Mouse (Mus musculus) MEL (cell line): Measurements from ENCODE around the gene Col23a1. TPM values are rescaled to one million over a fixed set of nuclear protein-coding genes. Genes with fewer than 3 reads are reported as not detected.

Experiments
- DNase-seq: peaks from one replicate; pipeline ENCODE4 v3.0.0; 2011; ENCODE audit warnings: low read depth, low spot score
- H3K27ac ChIP-seq: 2 replicates; pipeline ENCODE4 v1.5.1; 2012; ENCODE audit warnings: low read depth, mild to moderate bottlenecking, control low read depth, low read length, moderate library complexity; ENCODE audit not compliant: control insufficient read depth
- H3K27me3 ChIP-seq, 2 experiments: fragments of 150-350 bp in 1 of 2; sonication (generic) in 1 of 2; 2 replicates each; pipeline ENCODE4 v1.6.1; 2012; ENCODE audit warnings: low read length in 2 of 2, mild to moderate bottlenecking in 2 of 2, improper control_type of control experiment in 1 of 2, moderate library complexity in 1 of 2; ENCODE audit not compliant: insufficient read depth in 2 of 2, control insufficient read depth in 1 of 2
- H3K36me3 ChIP-seq, 2 experiments: 2 replicates each; pipeline ENCODE4 v1.6.1; 2012 to 2014; ENCODE audit warnings: low read length in 2 of 2, improper control_type of control experiment in 1 of 2, inconsistent platforms in 1 of 2, mild to moderate bottlenecking in 1 of 2; ENCODE audit not compliant: insufficient read depth in 2 of 2, control insufficient read depth in 1 of 2
- H3K4me1 ChIP-seq, 2 experiments: fragments of 150-350 bp in 1 of 2; sonication (generic) in 1 of 2; 2 replicates each; pipeline ENCODE4 v1.6.1; 2012; ENCODE audit warnings: low read length in 2 of 2, improper control_type of control experiment in 1 of 2, mild to moderate bottlenecking in 1 of 2; ENCODE audit not compliant: insufficient read depth in 2 of 2, control insufficient read depth in 1 of 2
- H3K4me3 ChIP-seq, 2 experiments: fragments of 150-350 bp in 1 of 2; sonication (generic) in 1 of 2; 2 replicates each; pipeline ENCODE4 v1.5.1; 2012; ENCODE audit warnings: low read depth in 2 of 2, low read length in 2 of 2, mild to moderate bottlenecking in 2 of 2, moderate library complexity in 2 of 2, control low read depth in 1 of 2, improper control_type of control experiment in 1 of 2; ENCODE audit not compliant: control insufficient read depth in 1 of 2, insufficient read depth in 1 of 2
- H3K79me2 ChIP-seq: 2 replicates; pipeline ENCODE4 v1.6.1; 2012; ENCODE audit warnings: mild to moderate bottlenecking, low read length, moderate library complexity; ENCODE audit not compliant: control insufficient read depth, poor library complexity, insufficient read depth
- H3K9ac ChIP-seq: 2 replicates; pipeline ENCODE4 v1.6.1; 2012; ENCODE audit warnings: low read depth, mild to moderate bottlenecking, control low read depth, low read length, moderate library complexity; ENCODE audit not compliant: control insufficient read depth, poor library complexity, severe bottlenecking
- H3K9me3 ChIP-seq: fragments of 150-350 bp; sonication (generic); replicated peaks from 2 replicates; pipeline ENCODE4 v1.6.1; 2012; ENCODE audit warnings: mild to moderate bottlenecking, low read length, improper control_type of control experiment, moderate library complexity; ENCODE audit not compliant: insufficient read depth
- BHLHE40 ChIP-seq: IDR thresholded peaks from 2 replicates; pipeline ENCODE4 v1.6.1; 2012; ENCODE audit warnings: low read depth, mild to moderate bottlenecking, inconsistent platforms, low read length, improper control_type of control experiment, borderline replicate concordance
- ETS1 ChIP-seq: IDR thresholded peaks from 2 replicates; pipeline ENCODE4 v1.6.1; 2012; ENCODE audit warnings: low read depth, mild to moderate bottlenecking, inconsistent platforms, low read length, improper control_type of control experiment, moderate library complexity
- MAZ ChIP-seq: IDR thresholded peaks from 2 replicates; pipeline ENCODE4 v1.6.1; 2012; ENCODE audit warnings: low read depth, mild to moderate bottlenecking, inconsistent platforms, low read length, improper control_type of control experiment
- NRF1 ChIP-seq: IDR thresholded peaks from 2 replicates; pipeline ENCODE4 v1.6.1; 2014; ENCODE audit warnings: low read depth, mild to moderate bottlenecking, inconsistent platforms, low read length, improper control_type of control experiment, moderate library complexity; ENCODE audit not compliant: poor library complexity, insufficient read depth, severe bottlenecking
- POLR2A ChIP-seq, 2 experiments: IDR thresholded peaks; 2 replicates each; pipeline ENCODE4 v1.6.1; 2011 to 2012; ENCODE audit warnings: low read length in 2 of 2, mild to moderate bottlenecking in 2 of 2, control low read depth in 1 of 2, improper control_type of control experiment in 1 of 2, low read depth in 1 of 2, moderate library complexity in 1 of 2; ENCODE audit not compliant: control insufficient read depth in 1 of 2, insufficient read depth in 1 of 2, poor library complexity in 1 of 2
- SIN3A ChIP-seq: IDR thresholded peaks from 2 replicates; pipeline ENCODE4 v1.6.1; 2012; ENCODE audit warnings: low read length, improper control_type of control experiment, inconsistent platforms
- SMC3 ChIP-seq: IDR thresholded peaks from 2 replicates; pipeline ENCODE4 v1.6.1; 2011; ENCODE audit warnings: low read depth, low read length, improper control_type of control experiment
- USF2 ChIP-seq, 2 experiments: IDR thresholded peaks; 2 replicates each; pipeline ENCODE4 v1.6.1; 2011 to 2012; ENCODE audit warnings: improper control_type of control experiment in 2 of 2, low read length in 2 of 2, borderline replicate concordance in 1 of 2, inconsistent platforms in 1 of 2, low read depth in 1 of 2, mild to moderate bottlenecking in 1 of 2; ENCODE audit not compliant: insufficient read depth in 1 of 2
- ZC3H11A ChIP-seq: IDR thresholded peaks from 2 replicates; pipeline ENCODE4 v1.6.1; 2012; ENCODE audit warnings: low read depth, mild to moderate bottlenecking, inconsistent platforms, low read length, improper control_type of control experiment
- ZMIZ1 ChIP-seq: IDR thresholded peaks from 2 replicates; pipeline ENCODE4 v1.6.1; 2012; ENCODE audit warnings: low read depth, mild to moderate bottlenecking, inconsistent platforms, low read length, improper control_type of control experiment, moderate library complexity
- polyA plus RNA-seq, 2 experiments: library from polyadenylated mRNA; stranded (reverse) in 1 of 2; unstranded in 1 of 2; fragments of >175 nt in 1 of 2; fragments of >200 nt in 1 of 2; gene quantifications; 2 replicates each; pipeline versions ENCODE4 v1.2.1 to v1.2.4; 2012; ENCODE audit warnings: low replicate concordance in 2 of 2, low read depth in 1 of 2; ENCODE audit not compliant: insufficient read length in 2 of 2, insufficient read depth in 1 of 2, missing spikeins in 1 of 2
- total RNA-seq: library from RNA; depleted of rRNA; stranded (reverse); fragments of 300-350 nt; gene quantifications from 2 replicates; pipeline ENCODE4 v1.2.3, GENCODE M21; 2012

The Col23a1 gene
- total and polyA plus RNA-seq, 3 experiments = under 0.01 to 0.03 TPM; not detected in 1

DNA sequence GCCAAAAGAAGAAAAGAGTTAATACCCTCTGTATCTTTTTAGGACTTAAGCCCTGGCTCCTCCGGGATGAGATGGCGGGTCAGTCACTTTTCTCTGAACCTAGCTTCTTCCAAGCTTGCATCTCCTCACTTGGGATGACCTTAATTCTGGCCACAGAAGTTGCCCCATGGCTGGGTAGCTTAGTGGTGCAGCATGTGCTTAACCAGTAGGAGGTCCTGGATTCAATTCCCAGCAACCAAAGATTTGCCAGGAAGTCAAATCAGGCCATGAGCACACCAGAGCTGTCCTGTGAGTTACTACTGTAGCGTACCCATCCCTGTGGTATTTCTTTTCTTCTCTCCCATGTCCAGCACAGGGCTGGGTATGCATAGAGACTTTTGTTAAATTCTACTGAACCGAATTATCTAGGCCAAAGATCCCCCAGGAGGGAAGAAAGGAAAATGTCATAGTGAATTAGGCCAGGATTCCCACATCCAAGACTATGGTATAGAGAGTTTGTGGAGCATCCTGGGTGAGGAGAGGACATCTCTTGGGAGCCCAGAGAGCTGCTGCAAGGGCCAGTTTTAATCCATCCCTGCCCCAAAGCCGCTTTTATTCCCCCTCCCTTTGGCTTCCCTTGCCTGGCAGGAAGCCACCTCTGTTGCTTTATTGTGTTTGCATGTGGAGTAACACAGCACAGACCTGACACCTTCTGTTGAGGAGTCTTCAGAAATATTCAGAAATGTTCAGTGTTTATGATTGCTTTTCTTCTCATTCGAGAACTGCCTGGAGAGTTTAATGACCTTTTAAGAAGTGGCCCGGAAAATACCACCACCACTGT lies 26.5 kb downstream of the Col23a1 start:
- Histone ChIP-seq H3K79me2 (no peaks in the 10 kb centered on the region), H3K4me3 (no peak overlapping the region), H3K27ac (no peak overlapping the region)
- no peak for DNase-seq
- no peak for TF ChIP-seq POLR2A (IDR thresholded peaks at IDR 0.05; ENCODE audit: control insufficient read depth in 1 of 2, insufficient read depth in 1 of 2, low read depth in 1 of 2, low read length in 2 of 2, poor library complexity in 1 of 2)
- no peak for TF ChIP-seq USF2 (IDR thresholded peaks at IDR 0.05; ENCODE audit: borderline replicate concordance in 1 of 2, insufficient read depth in 1 of 2, low read depth in 1 of 2, low read length in 2 of 2)
- no peak for TF ChIP-seq ZC3H11A
- no peak for TF ChIP-seq ZMIZ1
- TF ChIP-seq MAZ = no peak
- no peak for TF ChIP-seq SIN3A
- TF ChIP-seq, all 39 proteins: peak for 0
- H3K9ac ChIP-seq = no peak overlapping the region
- H3K27me3 ChIP-seq = no peaks in the 10 kb centered on the region
- H3K36me3 ChIP-seq = no peaks in the 10 kb centered on the region
- H3K9me3 ChIP-seq = no peaks in the 10 kb centered on the region
- H3K4me1 ChIP-seq = no peaks in the 10 kb centered on the region

DNA sequence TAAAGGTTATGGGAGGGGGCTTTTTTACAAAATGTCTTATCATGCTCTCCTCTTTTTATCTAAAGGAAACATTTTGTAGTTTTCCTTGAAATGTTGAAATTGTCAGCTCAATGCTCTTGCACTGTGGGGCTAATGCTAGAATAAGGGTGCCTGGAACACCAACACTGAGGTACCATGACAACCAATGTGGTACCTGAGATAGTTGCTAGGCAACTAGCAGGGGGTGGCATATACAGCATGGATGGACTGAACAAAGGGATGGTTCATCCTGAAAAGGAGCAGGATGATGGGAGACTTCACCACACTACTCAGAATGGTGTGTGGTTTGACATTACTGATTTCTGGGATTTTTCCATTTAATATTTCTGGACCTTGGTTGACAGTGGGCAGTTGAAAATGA lies 30.9 kb downstream of the Col23a1 start:
- Histone ChIP-seq H3K27ac (no peak overlapping the region), H3K4me1 (no peaks in the 10 kb centered on the region), H3K79me2 (no peaks in the 10 kb centered on the region), H3K4me3 (no peak overlapping the region), H3K36me3 (no peaks in the 10 kb centered on the region), H3K27me3 (no peaks in the 10 kb centered on the region), H3K9ac (no peak overlapping the region), H3K9me3 (no peaks in the 10 kb centered on the region)
- TF ChIP-seq BHLHE40 = no peak
- DNase-seq = no peak

GRCm38 (mm10) chr11:51326908-51327307 lies 37.2 kb downstream of the Col23a1 start:
- Histone ChIP-seq H3K27ac (no peak overlapping the region), H3K9ac (no peak overlapping the region), H3K27me3 (no peaks in the 10 kb centered on the region), H3K9me3 (no peaks in the 10 kb centered on the region), H3K4me1 (no peaks in the 10 kb centered on the region), H3K36me3 (no peaks in the 10 kb centered on the region), H3K79me2 (no peaks in the 10 kb centered on the region), H3K4me3 (no peak overlapping the region)
- no peak for DNase-seq
- peak; percentile 30; the same call in 1 of the 2 replicates for TF ChIP-seq SMC3
- TF ChIP-seq ETS1 = no peak
- no peak for TF ChIP-seq NRF1
